11 mouse cellular contexts compared by ENCODE assay signal in the genomic region with DNA sequence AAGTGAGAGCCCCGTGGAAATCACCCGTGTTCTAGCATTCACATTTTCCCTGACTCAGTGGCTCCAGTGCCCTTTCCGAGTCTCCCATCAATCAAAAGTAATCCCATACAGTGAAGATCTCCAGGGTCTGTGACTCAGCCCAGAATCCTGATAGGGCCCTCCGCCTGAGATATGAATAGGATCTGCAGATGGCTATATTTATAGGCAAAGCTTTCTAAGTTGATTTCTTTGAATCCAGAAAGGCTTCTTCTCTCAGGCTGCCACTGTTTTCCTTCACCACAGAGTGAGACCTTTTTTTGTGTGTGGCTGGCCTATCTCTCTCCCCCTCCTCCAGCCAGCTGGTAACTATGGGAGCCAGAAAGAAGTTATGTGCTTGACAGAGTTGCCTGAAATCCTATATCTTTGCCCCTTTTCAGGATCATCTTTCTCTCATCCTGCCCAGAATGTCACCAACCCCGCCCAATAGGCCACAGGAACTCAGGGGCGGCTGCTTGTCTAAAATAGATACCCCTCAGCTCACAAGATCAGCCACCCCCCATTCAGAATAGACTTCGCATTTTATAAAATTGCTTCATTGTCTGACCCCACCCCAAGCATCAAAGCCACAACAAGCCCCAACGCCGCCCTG.
DNase-seq lines count a peak whose midpoint lies in the region; ATAC-seq and TF ChIP-seq lines count a peak whose summit lies in the region.
"Had no signal": no experiment of that assay in that cellular context is flagged by ENCODE, and none has a peak within 500 bp of the region (broad histone marks: within the 10 kb centered on the region; RNA-seq: fewer than 3 reads in every experiment).

No protein-coding gene starts in this region.

- H3K4me3 ChIP-seq in gastrocnemius, adult 2 months = no peak overlapping the region
- no peak overlapping the region for H3K4me3 ChIP-seq in kidney, embryonic 14.5 days (ENCODE audit: low read length)
- no peak overlapping the region for H3K4me3 ChIP-seq in kidney, adult 2 months (ENCODE audit: insufficient read depth, low read depth, low read length)
- H3K4me3 ChIP-seq in lung, embryonic 16.5 days (ENCODE audit: low read length) = no peak overlapping the region
- H3K4me3 ChIP-seq in myocyte = no peak overlapping the region

- intact Hi-C loops in gastrocnemius, adult 2 months (cut with DNase I) = loop anchor here (2.0 kb wide), 1 partner anchor 20 kb away; no protein-coding TSS in a partner anchor
- intact Hi-C loops in gastrocnemius, postnatal 36 days (cut with DNase I) = no loop called here

- H3K79me2 ChIP-seq in myocyte (ENCODE audit: control insufficient read depth, insufficient read depth) = no peaks in the 10 kb centered on the region

- no peak overlapping the region for H3ac ChIP-seq in myocyte (ENCODE audit: control insufficient read depth, insufficient read length)

- TF ChIP-seq POLR2A in kidney, adult 2 months (IDR thresholded peaks at IDR 0.05; ENCODE audit: low read depth, low read length) = no peak
- TF ChIP-seq POLR2A in myocyte (IDR thresholded peaks at IDR 0.05; ENCODE audit: insufficient read length, low read depth) = no peak

- no peak overlapping the region for H3K4me2 ChIP-seq in kidney, embryonic 14.5 days (replicated peaks; ENCODE audit: low read depth, low read length)
- no peak overlapping the region for H3K4me2 ChIP-seq in lung, embryonic 16.5 days (ENCODE audit: low read depth, low read length)
- H3K4me2 ChIP-seq in myocyte (ENCODE audit: low read depth) = peak overlapping the region; percentile 64

- H3K27ac ChIP-seq in gastrocnemius, adult 2 months = peak overlapping the region; percentile 90
- H3K27ac ChIP-seq in kidney, embryonic 14.5 days (ENCODE audit: low read depth, low read length) = peak overlapping the region; percentile 75; the same call in 1 of the 2 replicates
- no peak overlapping the region for H3K27ac ChIP-seq in kidney, adult 2 months (ENCODE audit: insufficient read depth, low read depth, low read length)
- no peak overlapping the region for H3K27ac ChIP-seq in lung, embryonic 16.5 days (ENCODE audit: low read length)

- no peaks in the 10 kb centered on the region for H3K27me3 ChIP-seq in kidney, embryonic 14.5 days (ENCODE audit: control insufficient read depth, insufficient read depth, low read length)
- no peaks in the 10 kb centered on the region for H3K27me3 ChIP-seq in kidney, adult 2 months (replicated peaks; ENCODE audit: control insufficient read depth, insufficient read depth, low read length)
- H3K27me3 ChIP-seq in lung, embryonic 16.5 days (ENCODE audit: control insufficient read depth, insufficient read depth, low read depth, low read length) = no peaks in the 10 kb centered on the region
- H3K27me3 ChIP-seq in myocyte (ENCODE audit: control insufficient read depth, insufficient read depth, insufficient read length) = no peaks in the 10 kb centered on the region

- H3K4me1 ChIP-seq in kidney, embryonic 14.5 days (ENCODE audit: control insufficient read depth, insufficient read depth, low read length) = peaks cover 37% of the 10 kb centered on the region
- H3K4me1 ChIP-seq in kidney, adult 2 months (ENCODE audit: control insufficient read depth, insufficient read depth, low read length) = peaks cover 13% of the 10 kb centered on the region; the same call in 1 of the 2 replicates
- peaks cover 18% of the 10 kb centered on the region for H3K4me1 ChIP-seq in lung, embryonic 16.5 days (replicated peaks; ENCODE audit: control insufficient read depth, insufficient read depth, low read length)

- no peaks in the 10 kb centered on the region for H3K36me3 ChIP-seq in kidney, embryonic 14.5 days (ENCODE audit: control insufficient read depth, insufficient read depth, low read length)
- no peaks in the 10 kb centered on the region for H3K36me3 ChIP-seq in kidney, adult 2 months (ENCODE audit: control insufficient read depth, insufficient read depth, low read length)
- H3K36me3 ChIP-seq in lung, embryonic 16.5 days (ENCODE audit: control insufficient read depth, insufficient read depth, low read length) = no peaks in the 10 kb centered on the region
- H3K36me3 ChIP-seq in myocyte (ENCODE audit: control insufficient read depth, insufficient read depth) = no peaks in the 10 kb centered on the region

- ATAC-seq in kidney, embryonic 14.5 days (ENCODE audit: low FRiP score, low TSS enrichment) = peak; percentile 29; the same call in 1 of the 2 replicates
- ATAC-seq in lung, embryonic 16.5 days (ENCODE audit: low read depth) = no peak
- ATAC-seq: forebrain, embryonic 14.5 days had no signal

- 33% methylated on average over 9 of the region's 9 CpGs for WGBS in kidney, embryonic 14.5 days
- WGBS in kidney, adult 2 months = 77% methylated on average over 9 of the region's 9 CpGs
- 64% methylated on average over 9 of the region's 9 CpGs for WGBS in lung, embryonic 16.5 days

- TF ChIP-seq CTCF in gastrocnemius, adult 2 months (IDR thresholded peaks at IDR 0.05) = no peak
- no peak for TF ChIP-seq CTCF in kidney, adult 2 months (conservative IDR thresholded peaks at IDR 0.05; ENCODE audit: insufficient read depth, insufficient read length, low read depth, low read length)

- DNase-seq in gastrocnemius, adult 2 months = peak; percentile 58
- DNase-seq in gastrocnemius, postnatal 36 days = no peak
- no peak for DNase-seq in kidney, adult 2 months
- no peak for DNase-seq in lung, postnatal 36 days
- no peak for DNase-seq in cerebellum, postnatal 36 days
- DNase-seq: cerebellum, adult 18-20 months; gastrocnemius, postnatal 25 days had no signal

- no peaks in the 10 kb centered on the region; the same call in 1 of the 2 replicates for H3K9me3 ChIP-seq in kidney, embryonic 14.5 days (ENCODE audit: control insufficient read depth, low read length)
- H3K9me3 ChIP-seq in lung, embryonic 16.5 days (ENCODE audit: control insufficient read depth, low read length) = no peaks in the 10 kb centered on the region

- no peak overlapping the region for H3K9ac ChIP-seq in kidney, embryonic 14.5 days (ENCODE audit: low read depth, low read length)
- peak overlapping the region; percentile 4; the same call in 1 of the 2 replicates for H3K9ac ChIP-seq in lung, embryonic 16.5 days (ENCODE audit: low read length)

TF ChIP-seq in myocyte, 11 proteins besides CTCF, POLR2A, EP300 and RAD21:
- TF ChIP-seq E2F4 (IDR thresholded peaks at IDR 0.05; ENCODE audit: insufficient read depth) (no peak), MYOD1 (IDR thresholded peaks at IDR 0.05; ENCODE audit: control insufficient read depth in 1 of 3, insufficient read length in 2 of 3, low read depth in 2 of 3) (no peak), TCF3 (IDR thresholded peaks at IDR 0.05; ENCODE audit: insufficient read length, low read depth) (no peak), MAX (IDR thresholded peaks at IDR 0.05; ENCODE audit: low read depth) (no peak)
TF ChIP-seq in myocyte: peak in this region for 0.

Comparison
In these comparisons a context has a peak if more than half of its experiments do, and no peak if none do; other contexts are left out.
1. H3K27ac ChIP-seq: peak in gastrocnemius, adult 2 months (single experiment) and kidney, embryonic 14.5 days (single experiment); none in kidney, adult 2 months (single experiment) and lung, embryonic 16.5 days (single experiment).